Mouse (Mus musculus) megakaryocyte, embryonic 14.5 days (primary cell): ENCODE measurements at regions not wholly inside any gene's neighbourhood (a gene's known extent, or its start where the extent isn't known, plus 50 kb on each side); places are given as distances from the start of the nearest gene placed in this dataset.
A peak's percentile ranks its signal among the peaks of the same experiment; 100 is the strongest.

Source experiments
- H3K27me3 ChIP-seq: replicated peaks from 2 replicates; pipeline ENCODE3; 2012; ENCODE audit warnings: inconsistent platforms
- H3K36me3 ChIP-seq: replicated peaks from 2 replicates; pipeline ENCODE3; 2012; ENCODE audit warnings: low read length, inconsistent platforms, mixed read lengths
- H3K4me1 ChIP-seq: 2 replicates; pipeline ENCODE4 v1.6.1; 2012; ENCODE audit warnings: inconsistent platforms
- H3K4me3 ChIP-seq: replicated peaks from 2 replicates; pipeline ENCODE3; 2012; ENCODE audit warnings: moderate library complexity, mild to moderate bottlenecking, inconsistent platforms
- H3K9me3 ChIP-seq: 2 replicates; pipeline ENCODE4 v1.6.1; 2012; ENCODE audit warnings: inconsistent platforms
- FLI1 ChIP-seq: IDR thresholded peaks from 2 replicates; pipeline ENCODE4 v1.6.1; 2012; ENCODE audit warnings: low read length, inconsistent platforms, mixed read lengths
- GATA1 ChIP-seq: IDR thresholded peaks from 3 replicates; pipeline ENCODE4 v1.6.1; 2012; ENCODE audit warnings: mixed read lengths, low read length, inconsistent platforms, borderline replicate concordance

- TF ChIP-seq GATA1, result no peak
- TF ChIP-seq FLI1, result no peak
- H3K4me1 ChIP-seq, result peaks cover 32% of the 10 kb centered on the region
- H3K4me3 ChIP-seq, result no peak overlapping the region
- peaks cover 6% of the 10 kb centered on the region; the same call in 1 of the 2 replicates for H3K9me3 ChIP-seq
- no peaks in the 10 kb centered on the region for H3K36me3 ChIP-seq
- no peaks in the 10 kb centered on the region for H3K27me3 ChIP-seq
Measured at GRCm38 (mm10) chr13:44618368-44618767, 110.9 kb upstream of the Jarid2 start.

GRCm38 (mm10) chr13:44622661-44623355 lies 106.5 kb upstream of the Jarid2 start:
- H3K4me1 ChIP-seq, result peaks cover 60% of the 10 kb centered on the region
- TF ChIP-seq FLI1, result no peak
- TF ChIP-seq GATA1, result no peak
- peaks cover 6% of the 10 kb centered on the region; the same call in 1 of the 2 replicates for H3K9me3 ChIP-seq
- no peak overlapping the region for H3K4me3 ChIP-seq
- peaks cover 2% of the 10 kb centered on the region for H3K27me3 ChIP-seq
- H3K36me3 ChIP-seq, result no peaks in the 10 kb centered on the region

- Histone ChIP-seq H3K27me3 (peaks cover 2% of the 10 kb centered on the region), H3K9me3 (peaks cover 6% of the 10 kb centered on the region; the same call in 1 of the 2 replicates), H3K4me1 (peaks cover 57% of the 10 kb centered on the region), H3K4me3 (no peak overlapping the region), H3K36me3 (no peaks in the 10 kb centered on the region)
- TF ChIP-seq GATA1 (no peak), FLI1 (no peak)
Measured at GRCm38 (mm10) chr13:44624716-44625115, 104.6 kb upstream of the Jarid2 start.

- peaks cover 67% of the 10 kb centered on the region for H3K4me1 ChIP-seq
- H3K36me3 ChIP-seq, result no peaks in the 10 kb centered on the region
- no peak overlapping the region for H3K4me3 ChIP-seq
- H3K27me3 ChIP-seq, result peaks cover 2% of the 10 kb centered on the region
- H3K9me3 ChIP-seq, result peaks cover 6% of the 10 kb centered on the region; the same call in 1 of the 2 replicates
- no peak for TF ChIP-seq FLI1
- TF ChIP-seq GATA1, result no peak
Measured at GRCm38 (mm10) chr13:44625792-44626191, 103.5 kb upstream of the Jarid2 start.

- peaks cover 2% of the 10 kb centered on the region for H3K27me3 ChIP-seq
- no peak for TF ChIP-seq GATA1
- TF ChIP-seq FLI1, result no peak
- no peaks in the 10 kb centered on the region for H3K9me3 ChIP-seq
- H3K4me3 ChIP-seq, result no peak overlapping the region
- no peaks in the 10 kb centered on the region for H3K36me3 ChIP-seq
- H3K4me1 ChIP-seq, result peaks cover 73% of the 10 kb centered on the region
Measured at GRCm38 (mm10) chr13:44626806-44627205, 102.5 kb upstream of the Jarid2 start.

- peaks cover 2% of the 10 kb centered on the region for H3K27me3 ChIP-seq
- H3K36me3 ChIP-seq, result peaks cover 3% of the 10 kb centered on the region
- H3K4me3 ChIP-seq, result no peak overlapping the region
- H3K9me3 ChIP-seq, result 0 out of 2 replicates have a peak, but pooled peaks cover 3% of the 10 kb centered on the region
- no peak for TF ChIP-seq FLI1
- no peak for TF ChIP-seq GATA1
- H3K4me1 ChIP-seq, result peaks cover 64% of the 10 kb centered on the region
Measured at GRCm38 (mm10) chr13:44630061-44630460, 99.2 kb upstream of the Jarid2 start.

- H3K27me3 ChIP-seq, result no peaks in the 10 kb centered on the region
- 0 out of 2 replicates have a peak, but pooled peaks cover 3% of the 10 kb centered on the region for H3K9me3 ChIP-seq
- peaks cover 3% of the 10 kb centered on the region for H3K36me3 ChIP-seq
- TF ChIP-seq FLI1 (no peak), GATA1 (no peak)
- peaks cover 75% of the 10 kb centered on the region for H3K4me1 ChIP-seq
- peak overlapping the region; percentile 21 for H3K4me3 ChIP-seq
Measured at GRCm38 (mm10) chr13:44634616-44635015, 94.7 kb upstream of the Jarid2 start.

- Histone ChIP-seq H3K4me1 (peaks cover 75% of the 10 kb centered on the region), H3K9me3 (0 out of 2 replicates have a peak, but pooled peaks cover 3% of the 10 kb centered on the region), H3K27me3 (no peaks in the 10 kb centered on the region), H3K36me3 (peaks cover 3% of the 10 kb centered on the region), H3K4me3 (peak overlapping the region; percentile 7)
- TF ChIP-seq FLI1 (no peak), GATA1 (no peak)
Measured at GRCm38 (mm10) chr13:44635221-44636007, 93.9 kb upstream of the Jarid2 start.

- Histone ChIP-seq H3K27me3 (no peaks in the 10 kb centered on the region), H3K36me3 (peaks cover 3% of the 10 kb centered on the region), H3K9me3 (0 out of 2 replicates have a peak, but pooled peaks cover 3% of the 10 kb centered on the region), H3K4me3 (no peak overlapping the region), H3K4me1 (peaks cover 73% of the 10 kb centered on the region)
- no peak for TF ChIP-seq GATA1
- no peak for TF ChIP-seq FLI1
Measured at GRCm38 (mm10) chr13:44636008-44636335, 93.3 kb upstream of the Jarid2 start.

- Histone ChIP-seq H3K36me3 (no peaks in the 10 kb centered on the region), H3K9me3 (no peaks in the 10 kb centered on the region), H3K4me3 (no peak overlapping the region), H3K27me3 (no peaks in the 10 kb centered on the region), H3K4me1 (peaks cover 60% of the 10 kb centered on the region)
- TF ChIP-seq FLI1 (no peak), GATA1 (no peak)
Measured at GRCm38 (mm10) chr13:44642361-44642760, 86.9 kb upstream of the Jarid2 start.
